Mouse (Mus musculus): ENCODE measurements around the gene Meltf. TPM values are rescaled to one million over a fixed set of nuclear protein-coding genes. Genes with fewer than 3 reads are reported as not detected.

Gene Meltf
- total and polyA plus RNA-seq, 3 experiments: 0.04 to 0.09 (median 0.07) TPM

DNA sequence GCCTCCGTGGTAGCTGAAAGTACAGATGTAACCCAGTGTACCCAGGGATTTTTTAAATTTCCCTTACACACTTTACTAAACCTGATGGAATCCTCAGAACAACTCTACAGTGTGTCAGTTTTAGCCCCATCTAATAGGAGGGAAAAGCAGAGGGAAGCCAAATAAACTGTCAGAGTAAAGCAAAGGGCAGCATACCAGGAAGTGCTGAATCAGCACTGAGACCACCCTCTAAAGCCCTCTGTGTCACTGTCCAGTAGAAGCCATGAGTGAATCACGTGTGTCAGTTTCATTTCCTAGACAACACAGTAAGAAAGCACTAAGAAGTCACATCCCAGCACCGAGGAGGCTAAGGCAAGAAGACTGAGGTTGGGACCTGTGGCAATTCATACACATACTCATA lies 41.2 kb upstream of the Meltf start:
- in situ Hi-C loops (cut with MboI; ENCODE audit: low pct_ligation_motif_present, low pct_unique_long_range_greater_than_20kb, low sequenced_read_pairs) (no loop called here), dilution Hi-C loops (cut with MboI; ENCODE audit: extremely low pct_ligation_motif_present, extremely low pct_unique_long_range_greater_than_20kb, low sequenced_read_pairs) (no loop called here)
- H3K9me3 ChIP-seq (replicated peaks; ENCODE audit: low read length): no peaks in the 10 kb centered on the region
- no peak overlapping the region; the same call in 1 of the 2 replicates for H3K27ac ChIP-seq (ENCODE audit: insufficient read depth, low read depth)
- no peaks in the 10 kb centered on the region for H3K27me3 ChIP-seq (replicated peaks)
- DNase-seq (ENCODE audit: extremely low read depth): no peak
- TF ChIP-seq GABPA (IDR thresholded peaks at IDR 0.05; ENCODE audit: insufficient replicate concordance, low read depth, low read length) (no peak), SMC3 (IDR thresholded peaks at IDR 0.05; ENCODE audit: low read depth, low read length) (no peak), BHLHE40 (IDR thresholded peaks at IDR 0.05; ENCODE audit: low read depth, low read length) (peak; percentile 51; the same call in 1 of the 2 replicates), MAFK (IDR thresholded peaks at IDR 0.05; ENCODE audit: insufficient replicate concordance, low read length) (peak; percentile 97)
- H3K36me3 ChIP-seq (replicated peaks in 1 of 2; ENCODE audit: control insufficient read depth in 1 of 2, insufficient read depth in 1 of 2, low read length in 1 of 2): peaks cover 10 to 28% of the 10 kb centered on the region in 2 experiments
- no peak overlapping the region for H3K4me2 ChIP-seq (ENCODE audit: insufficient read depth, low read depth, poor library complexity, severe bottlenecking)
- no peak overlapping the region for H3K4me3 ChIP-seq (replicated peaks in 1 of 3; ENCODE audit: low read depth in 2 of 3, low read length in 2 of 3, poor library complexity in 1 of 3)
- peaks cover 16 to 88% of the 10 kb centered on the region in 2 experiments for H3K4me1 ChIP-seq (ENCODE audit: control insufficient read depth in 1 of 2, insufficient read depth in 2 of 2)
- no peaks in the 10 kb centered on the region for H3K79me2 ChIP-seq (replicated peaks; ENCODE audit: control insufficient read depth, extremely low read depth, insufficient read depth, poor library complexity, severe bottlenecking)
- no peak overlapping the region for H3K9ac ChIP-seq (ENCODE audit: insufficient read depth, low read depth)

DNA sequence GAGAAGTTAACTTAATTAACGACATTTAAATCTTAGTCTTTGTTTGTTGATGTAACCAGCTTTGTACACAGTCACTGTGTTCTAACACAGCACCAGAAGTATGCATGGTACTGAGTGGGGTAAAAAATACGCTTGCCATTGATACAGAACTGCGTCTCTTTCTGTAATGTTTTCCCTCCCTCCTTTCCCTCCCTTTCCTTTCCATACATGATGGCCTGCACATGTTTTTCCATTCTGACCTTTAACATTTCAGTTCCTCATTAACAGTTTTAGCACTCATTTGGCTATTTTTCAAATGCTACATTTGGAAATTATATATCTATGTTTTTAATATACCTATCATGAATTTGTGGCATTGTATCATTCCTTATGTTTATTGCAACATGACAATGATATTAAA lies 34.4 kb upstream of the Meltf start:
- Histone ChIP-seq H3K36me3 (replicated peaks in 1 of 2; ENCODE audit: control insufficient read depth in 1 of 2, insufficient read depth in 1 of 2, low read length in 1 of 2) (peaks cover 7 to 27% of the 10 kb centered on the region in 2 experiments), H3K9ac (ENCODE audit: insufficient read depth, low read depth) (no peak overlapping the region), H3K4me1 (ENCODE audit: control insufficient read depth in 1 of 2, insufficient read depth in 2 of 2) (peaks cover 4 to 58% of the 10 kb centered on the region in 2 experiments; a peak in 3 of 4 replicates), H3K4me3 (replicated peaks in 1 of 3; ENCODE audit: low read depth in 2 of 3, low read length in 2 of 3, poor library complexity in 1 of 3) (no peak overlapping the region), H3K27ac (ENCODE audit: insufficient read depth, low read depth) (no peak overlapping the region), H3K27me3 (replicated peaks) (no peaks in the 10 kb centered on the region), H3K9me3 (replicated peaks; ENCODE audit: low read length) (no peaks in the 10 kb centered on the region), H3K4me2 (ENCODE audit: insufficient read depth, low read depth, poor library complexity, severe bottlenecking) (no peak overlapping the region), H3K79me2 (replicated peaks; ENCODE audit: control insufficient read depth, extremely low read depth, insufficient read depth, poor library complexity, severe bottlenecking) (no peaks in the 10 kb centered on the region)
- peak; percentile 43 for DNase-seq (ENCODE audit: extremely low read depth)
- in situ Hi-C loops (cut with MboI; ENCODE audit: low pct_ligation_motif_present, low pct_unique_long_range_greater_than_20kb, low sequenced_read_pairs): no loop called here
- dilution Hi-C loops (cut with MboI; ENCODE audit: extremely low pct_ligation_motif_present, extremely low pct_unique_long_range_greater_than_20kb, low sequenced_read_pairs): no loop called here
- TF ChIP-seq MAZ (IDR thresholded peaks at IDR 0.05; ENCODE audit: low read depth, low read length) (no peak), MEF2A (IDR thresholded peaks at IDR 0.05; ENCODE audit: borderline replicate concordance, low read depth, low read length) (no peak), E2F4 (IDR thresholded peaks at IDR 0.05; ENCODE audit: insufficient replicate concordance, low read depth, low read length) (no peak), ZC3H11A (IDR thresholded peaks at IDR 0.05; ENCODE audit: low read depth, low read length) (no peak), ZNF384 (IDR thresholded peaks at IDR 0.05; ENCODE audit: low read depth, low read length) (no peak), TCF12 (IDR thresholded peaks at IDR 0.05; ENCODE audit: low read depth, low read length) (0 out of 2 replicates have a peak, but pooled peaks have one; percentile 31), MYC (IDR thresholded peaks at IDR 0.05; ENCODE audit: low read depth, low read length) (0 out of 2 replicates have a peak, but pooled peaks have one; percentile 20), NRF1 (IDR thresholded peaks at IDR 0.05; ENCODE audit: low read depth, low read length) (no peak), IRF4 (IDR thresholded peaks at IDR 0.05; ENCODE audit: low read depth, low read length) (peak; percentile 57; the same call in 1 of the 2 replicates), POLR2A (IDR thresholded peaks at IDR 0.05; ENCODE audit: low read depth, low read length) (no peak), MXI1 (IDR thresholded peaks at IDR 0.05; ENCODE audit: low read depth, low read length) (no peak), USF1 (IDR thresholded peaks at IDR 0.05; ENCODE audit: low read depth, low read length) (no peak), CHD1 (IDR thresholded peaks at IDR 0.05; ENCODE audit: low read depth, low read length) (no peak), MAFK (IDR thresholded peaks at IDR 0.05; ENCODE audit: insufficient replicate concordance, low read length) (no peak), EP300 (IDR thresholded peaks at IDR 0.05; ENCODE audit: low read length) (peak; percentile 93), CHD2 (IDR thresholded peaks at IDR 0.05; ENCODE audit: low read length) (no peak), JUN (IDR thresholded peaks at IDR 0.05; ENCODE audit: insufficient read depth, low read depth, low read length) (0 out of 2 replicates have a peak, but pooled peaks have one; percentile 3), RAD21 (IDR thresholded peaks at IDR 0.05; ENCODE audit: low read depth, low read length) (no peak), NELFE (IDR thresholded peaks at IDR 0.05; ENCODE audit: low read depth, low read length) (no peak), ZMIZ1 (IDR thresholded peaks at IDR 0.05; ENCODE audit: low read depth, low read length) (no peak), BHLHE40 (IDR thresholded peaks at IDR 0.05; ENCODE audit: low read depth, low read length) (peak; percentile 75), TBP (conservative IDR thresholded peaks at IDR 0.05; ENCODE audit: low read depth, low read length) (no peak), SMC3 (IDR thresholded peaks at IDR 0.05; ENCODE audit: low read depth, low read length) (no peak), ZKSCAN1 (IDR thresholded peaks at IDR 0.05; ENCODE audit: borderline replicate concordance, low read depth, low read length) (no peak), PAX5 (IDR thresholded peaks at IDR 0.05; ENCODE audit: low read length) (no peak), HCFC1 (IDR thresholded peaks at IDR 0.05; ENCODE audit: low read depth, low read length) (no peak), MAX (IDR thresholded peaks at IDR 0.05; ENCODE audit: low read length) (no peak), SIN3A (IDR thresholded peaks at IDR 0.05; ENCODE audit: low read length) (no peak), ELF1 (IDR thresholded peaks at IDR 0.05; ENCODE audit: low read depth, low read length) (no peak), RCOR1 (conservative IDR thresholded peaks at IDR 0.05; ENCODE audit: low read depth, low read length) (no peak), GABPA (IDR thresholded peaks at IDR 0.05; ENCODE audit: insufficient replicate concordance, low read depth, low read length) (no peak), UBTF (IDR thresholded peaks at IDR 0.05; ENCODE audit: low read depth, low read length) (no peak), CTCF (conservative IDR thresholded peaks at IDR 0.05 in 1 of 2, IDR thresholded peaks at IDR 0.05 in 1 of 2; ENCODE audit: low read depth in 2 of 2, low read length in 2 of 2) (no peak)

Data from CH12.LX (cell line).